Mouse (Mus musculus) mouse embryonic stem cell (cell line): ENCODE results near the gene Papss1.

ENCODE experiments used
- in situ Hi-C, 2 experiments: fragments of 300-500 bp; cut with MboI; formaldehyde crosslinking; loops; 1 replicate in 1 of 2; 3 replicates in 1 of 2; pipeline ENCODE4 v1.14.3; 2019 to 2020; ENCODE audit warnings: low sequenced_read_pairs in 2 of 2, low pct_unique_long_range_greater_than_20kb in 1 of 2, mixed read lengths in 1 of 2; ENCODE audit not compliant: unreplicated experiment in 1 of 2

Gene Papss1

GRCm38 (mm10) chr3:131689949-131690348 is 125.4 kb downstream of the Papss1 start:
- in situ Hi-C loops, result no loop called here

- in situ Hi-C loops, result no loop called here
Measured at GRCm38 (mm10) chr3:131690543-131690942, 126.0 kb downstream of the Papss1 start.

GRCm38 (mm10) chr3:131691202-131691601 is 126.6 kb downstream of the Papss1 start:
- in situ Hi-C loops, result no loop called here
